Mouse (Mus musculus): Measurements from ENCODE around the gene Gm44805.

DNA sequence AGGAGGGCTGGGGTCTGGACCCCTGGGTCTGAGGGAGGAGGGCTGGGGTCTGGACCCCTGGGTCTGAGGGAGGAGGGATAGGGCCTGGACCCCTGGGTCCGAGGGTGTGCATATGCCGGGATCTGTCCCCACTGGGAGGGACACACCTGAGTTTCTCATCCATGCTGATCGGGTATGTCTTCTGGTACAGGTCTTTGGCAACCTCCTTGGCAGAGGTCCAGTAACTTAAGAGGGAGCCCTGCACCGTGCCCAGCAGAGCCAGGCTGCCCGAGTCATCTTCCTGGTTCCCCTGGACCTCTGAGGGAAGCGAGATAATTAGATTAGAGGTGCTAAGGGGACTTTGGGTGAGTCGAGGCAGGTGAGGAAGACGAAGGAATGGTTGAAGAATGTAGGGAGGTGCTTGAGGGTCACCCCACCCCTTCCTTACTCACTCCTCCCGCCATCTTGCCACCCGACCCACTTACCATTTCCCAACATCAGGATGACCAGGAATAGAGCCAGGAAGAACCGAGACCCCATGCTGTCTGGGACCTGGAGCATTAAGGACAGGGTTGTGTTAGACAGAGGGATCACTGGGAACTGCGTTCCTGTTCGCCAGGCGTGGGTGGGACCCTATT, 8.0 kb downstream of the Gm44805 start:
- no peak for TF ChIP-seq CTCF (IDR thresholded peaks at IDR 0.05; ENCODE audit: low read depth)
- no peak for TF ChIP-seq EP300 (IDR thresholded peaks at IDR 0.05; ENCODE audit: low read depth)
